Mouse (Mus musculus) left cerebral cortex, adult 9 months (tissue): ENCODE measurements at regions not wholly inside any gene's neighbourhood (a gene's known extent, or its start where the extent isn't known, plus 50 kb on each side); places are given as distances from the start of the nearest gene placed in this dataset.

ENCODE experiments used
- DNase-seq, 2 experiments: peaks; one replicate each; pipeline ENCODE4 v3.0.0; 2022; ENCODE audit warnings: low spot score in 2 of 2

DNA sequence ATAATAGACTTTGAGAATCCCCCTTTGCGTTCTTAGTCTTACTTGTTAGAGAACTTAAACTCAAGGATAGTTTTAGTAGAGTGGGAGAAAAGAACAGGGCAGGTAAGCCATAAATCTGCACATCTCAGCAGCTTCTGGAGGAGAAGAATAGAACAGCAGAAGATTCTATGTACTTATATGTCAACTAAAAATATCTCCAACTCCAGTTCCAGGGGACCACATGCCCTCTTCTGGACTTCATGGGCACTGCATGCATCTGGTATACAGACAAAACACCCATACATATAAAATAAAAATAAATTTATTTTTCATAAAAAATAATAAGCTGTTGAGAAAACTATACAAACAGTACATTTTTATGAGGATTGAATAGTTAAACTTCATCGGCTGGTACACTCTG is 196.4 kb downstream of the Mettl4 start:
- peak in 1 of 2 experiments; percentile 41 for DNase-seq

DNA sequence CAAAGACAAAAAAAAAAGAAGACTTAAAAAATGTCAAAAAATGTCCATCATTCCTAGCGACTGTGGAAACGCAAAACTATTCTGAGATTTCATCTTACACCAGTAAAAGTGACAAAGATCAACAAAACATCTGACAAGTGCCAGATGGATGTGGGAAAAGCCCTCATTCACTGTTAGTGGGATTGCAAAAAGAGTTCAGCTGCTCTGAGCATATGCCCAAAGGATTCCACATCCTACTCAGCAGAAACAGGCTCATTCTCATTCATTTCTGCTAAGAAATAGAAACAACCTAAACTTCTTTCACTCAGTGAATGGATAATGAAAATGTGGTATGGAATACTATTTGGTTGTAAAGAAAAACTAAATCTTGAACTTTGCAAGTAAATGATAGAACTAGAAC is 221.1 kb downstream of the Mettl4 start:
- DNase-seq: peak in 1 of 2 experiments; percentile 11
